Mouse (Mus musculus) frontal cortex, adult (tissue): Measurements from ENCODE around the gene Nacc2.

Source experiments
- ATAC-seq: cut with Nextera tagmentation; 2 replicates; pipeline ENCODE4 v1.9.2; 2017; ENCODE audit warnings: mild to moderate bottlenecking, moderate library complexity, mixed read lengths; ENCODE audit not compliant: low TSS enrichment

Gene Nacc2

GRCm38 (mm10) chr2:26099851-26100250, 23.2 kb downstream of the Nacc2 start:
- ATAC-seq: no peak

DNA sequence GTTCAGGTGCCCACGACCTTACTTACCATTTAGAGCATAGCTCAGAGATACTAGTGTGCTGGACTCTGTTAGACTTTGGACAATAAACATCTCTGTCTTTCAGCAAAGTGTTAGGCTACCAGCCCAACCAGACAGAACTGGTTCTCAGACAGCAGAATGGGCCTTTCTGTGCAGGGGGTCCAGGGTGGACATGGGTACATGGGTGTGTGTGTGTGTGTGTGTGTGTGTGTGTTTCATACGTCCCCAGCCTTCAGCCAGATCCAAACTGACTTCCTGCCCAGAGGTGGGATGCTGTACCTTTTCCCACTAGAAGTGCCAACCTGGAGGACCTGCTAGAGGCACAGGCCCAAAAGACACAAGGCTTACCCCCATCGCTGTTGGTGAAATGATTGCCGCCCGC, 23.8 kb downstream of the Nacc2 start:
- no peak for ATAC-seq

DNA sequence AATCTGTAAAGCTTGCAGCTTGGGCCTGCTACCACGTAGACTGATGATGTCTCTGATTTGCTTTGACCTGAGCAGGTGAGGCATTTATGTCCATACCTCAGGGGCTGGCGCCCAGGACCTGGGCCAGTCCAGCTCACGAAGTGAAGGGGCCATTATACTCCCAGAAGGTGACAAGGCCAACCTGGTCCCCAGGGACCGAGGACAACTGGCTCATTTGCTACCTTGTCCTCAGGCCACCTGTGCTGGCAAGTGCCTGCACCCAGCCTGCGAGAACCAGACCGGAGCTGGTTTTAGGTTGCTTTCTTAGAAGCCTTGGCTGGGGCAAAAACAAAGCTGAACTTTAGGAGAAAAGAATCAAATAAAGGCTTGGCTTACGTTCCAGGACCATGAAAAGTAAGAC, 29.1 kb downstream of the Nacc2 start:
- ATAC-seq: no peak

DNA sequence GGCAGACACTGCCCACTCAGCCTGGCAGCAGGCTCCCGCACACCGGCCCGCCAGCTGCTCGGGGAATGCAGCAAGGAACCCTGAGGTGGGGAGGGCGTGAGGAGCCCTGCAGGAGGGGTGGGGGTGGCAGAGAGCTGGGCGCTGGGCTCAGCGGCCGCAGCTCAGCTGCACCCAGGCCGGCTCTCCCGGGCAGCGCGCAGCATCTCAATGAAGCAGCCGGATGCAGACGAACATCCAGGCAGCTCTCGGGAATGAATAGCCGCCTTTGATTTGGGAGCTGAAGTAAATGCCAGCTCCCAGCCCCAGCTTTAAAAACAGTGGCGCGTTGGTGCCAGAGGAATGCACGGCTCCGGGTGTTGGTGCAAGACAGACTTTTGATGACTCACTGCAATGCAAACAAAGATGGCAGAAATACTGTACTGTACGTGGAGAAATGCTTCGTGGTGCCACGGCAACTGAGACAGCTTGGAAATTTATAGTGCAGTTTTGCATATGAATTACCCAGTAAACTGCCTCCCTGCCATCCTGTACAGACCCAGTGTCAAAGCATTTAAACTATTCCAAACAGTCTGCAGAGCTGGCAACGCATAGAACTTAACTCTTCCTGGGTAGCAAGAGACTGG, 31.1 kb downstream of the Nacc2 start:
- ATAC-seq: peak; percentile 85

- peak; percentile 45 for ATAC-seq
These were observed 31.9 kb downstream of the Nacc2 start for GRCm38 (mm10) chr2:26090876-26091770.

- no peak for ATAC-seq
These were observed 34.0 kb downstream of the Nacc2 start for GRCm38 (mm10) chr2:26089005-26089404.

GRCm38 (mm10) chr2:26086926-26087600, 36.0 kb downstream of the Nacc2 start:
- ATAC-seq: no peak

DNA sequence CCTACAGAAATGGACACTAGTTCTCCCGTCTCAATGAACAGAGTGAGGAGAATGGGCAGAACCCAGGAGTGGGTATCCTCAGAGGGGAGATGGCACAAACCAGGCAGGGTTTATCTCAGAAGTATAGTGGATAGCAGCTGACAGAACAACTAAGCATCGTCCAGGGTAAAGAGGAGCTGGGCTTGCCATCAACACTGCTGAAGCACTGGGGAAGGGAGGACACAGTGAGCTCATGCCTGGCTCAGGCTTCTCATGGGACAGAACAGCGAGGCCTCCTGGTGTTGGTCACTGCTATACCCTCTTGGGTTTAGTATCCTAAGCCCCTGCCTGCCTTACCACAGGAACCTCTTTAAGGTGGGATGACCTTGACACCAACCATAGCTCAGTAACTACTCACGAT, 36.5 kb downstream of the Nacc2 start:
- ATAC-seq: no peak

DNA sequence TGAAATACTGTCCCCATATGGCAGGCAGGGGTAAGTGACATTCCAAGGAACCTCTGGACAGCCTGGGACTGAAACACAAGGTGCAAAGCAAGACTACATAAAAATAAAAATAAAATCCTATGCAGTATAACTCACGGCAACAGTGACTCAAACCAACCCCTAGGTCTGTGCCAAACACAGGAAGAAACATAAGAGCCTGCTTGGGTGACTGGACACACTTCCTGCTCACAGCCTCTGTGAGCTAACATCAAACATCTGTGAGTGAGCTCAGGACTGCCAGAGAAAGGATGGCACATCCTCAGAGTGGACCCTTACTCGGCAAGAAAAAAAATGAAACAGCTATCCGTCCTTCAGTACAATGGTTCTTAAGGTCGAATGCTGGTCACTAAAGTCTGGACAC, 40.1 kb downstream of the Nacc2 start:
- no peak for ATAC-seq

DNA sequence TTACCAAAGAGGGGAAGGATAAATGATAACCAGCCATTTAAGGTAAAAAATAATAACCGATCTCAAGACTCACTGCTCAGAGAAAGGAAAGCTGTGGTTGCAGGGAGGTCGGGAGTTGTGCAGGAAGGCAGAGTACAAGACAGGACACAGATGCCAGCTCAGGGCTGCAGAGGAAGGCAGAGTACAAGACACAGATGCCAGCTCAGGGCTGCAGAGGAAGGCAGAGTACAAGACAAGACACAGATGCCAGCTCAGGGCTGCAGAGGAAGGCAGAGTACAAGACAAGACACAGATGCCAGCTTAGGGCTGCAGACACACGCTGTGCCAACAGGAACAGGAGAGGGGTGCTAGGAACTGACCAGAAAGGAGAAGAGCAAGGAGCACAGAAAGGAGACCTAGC, 42.2 kb downstream of the Nacc2 start:
- no peak for ATAC-seq

DNA sequence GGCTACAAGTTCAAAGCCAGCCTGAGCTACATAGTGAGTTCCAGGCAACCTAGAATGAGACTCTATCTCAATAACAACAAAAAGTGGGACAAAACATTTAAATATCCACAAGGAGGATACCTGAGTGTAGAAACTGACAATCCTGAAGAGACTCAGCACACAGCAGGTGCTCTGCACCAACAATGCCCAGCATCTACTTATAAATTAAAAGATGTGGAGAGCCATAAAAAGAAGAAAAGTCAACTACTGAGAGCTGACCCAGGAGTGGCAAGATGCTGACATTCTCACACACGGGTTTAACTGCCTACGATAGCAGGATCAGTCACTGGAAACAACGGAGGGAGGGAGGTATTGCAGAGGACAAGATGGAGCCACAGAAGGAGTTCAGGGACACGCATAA, 43.6 kb downstream of the Nacc2 start:
- no peak for ATAC-seq

GRCm38 (mm10) chr2:26077068-26077467, 46.0 kb downstream of the Nacc2 start:
- no peak for ATAC-seq

DNA sequence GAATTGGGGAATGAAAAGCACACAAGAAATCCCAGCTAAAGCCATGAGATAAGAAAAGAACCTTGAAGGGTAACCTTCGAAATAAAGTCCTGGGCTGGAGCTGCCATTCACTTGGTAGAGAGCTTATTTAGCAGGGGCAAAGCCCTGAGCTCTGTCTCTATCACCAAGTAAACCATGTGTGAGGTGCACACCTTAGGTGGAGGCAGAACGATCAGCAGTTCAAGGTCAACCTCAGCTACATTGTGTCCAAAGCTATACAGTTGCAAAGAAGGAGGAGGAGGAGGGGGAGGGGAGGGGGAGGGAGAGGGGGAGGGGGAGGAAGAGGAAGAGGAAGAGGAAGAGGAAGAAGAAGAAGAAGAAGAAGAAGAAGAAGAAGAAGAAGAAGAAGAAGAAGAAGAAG, 46.9 kb downstream of the Nacc2 start:
- no peak for ATAC-seq

GRCm38 (mm10) chr2:26074551-26074950, 48.5 kb downstream of the Nacc2 start:
- no peak for ATAC-seq

GRCm38 (mm10) chr2:26068592-26068991, 54.4 kb downstream of the Nacc2 start:
- ATAC-seq: peak; percentile 28; the same call in 1 of the 2 replicates

DNA sequence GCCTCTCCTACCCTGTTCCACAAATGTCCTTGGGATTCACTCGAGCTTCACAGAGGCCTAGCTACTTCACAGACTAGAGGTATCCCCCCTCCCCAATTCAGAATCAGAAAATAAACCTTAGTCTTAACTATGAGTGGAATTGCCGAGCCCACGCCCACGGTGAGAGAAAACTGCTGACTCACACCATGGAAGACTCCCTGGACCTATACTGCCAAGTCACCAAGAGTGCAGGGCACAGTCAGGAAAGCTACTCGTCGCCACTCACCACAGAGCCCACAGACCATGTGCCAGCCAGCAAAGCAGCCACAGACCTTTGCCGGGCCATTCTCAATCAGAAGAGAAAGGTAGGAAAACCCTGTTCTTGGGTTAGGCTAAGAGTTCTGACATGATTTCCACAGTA, 54.8 kb downstream of the Nacc2 start:
- no peak for ATAC-seq

GRCm38 (mm10) chr2:26066527-26066926, 56.5 kb downstream of the Nacc2 start:
- peak; percentile 79 for ATAC-seq

- no peak for ATAC-seq
These were observed 60.1 kb downstream of the Nacc2 start for GRCm38 (mm10) chr2:26062742-26063427.

- no peak for ATAC-seq
These were observed 60.8 kb downstream of the Nacc2 start for GRCm38 (mm10) chr2:26062241-26062640.

- ATAC-seq: peak; percentile 66; the same call in 1 of the 2 replicates
These were observed 61.9 kb downstream of the Nacc2 start for GRCm38 (mm10) chr2:26061018-26061666.

- no peak for ATAC-seq
These were observed 66.0 kb downstream of the Nacc2 start for GRCm38 (mm10) chr2:26057053-26057452.

DNA sequence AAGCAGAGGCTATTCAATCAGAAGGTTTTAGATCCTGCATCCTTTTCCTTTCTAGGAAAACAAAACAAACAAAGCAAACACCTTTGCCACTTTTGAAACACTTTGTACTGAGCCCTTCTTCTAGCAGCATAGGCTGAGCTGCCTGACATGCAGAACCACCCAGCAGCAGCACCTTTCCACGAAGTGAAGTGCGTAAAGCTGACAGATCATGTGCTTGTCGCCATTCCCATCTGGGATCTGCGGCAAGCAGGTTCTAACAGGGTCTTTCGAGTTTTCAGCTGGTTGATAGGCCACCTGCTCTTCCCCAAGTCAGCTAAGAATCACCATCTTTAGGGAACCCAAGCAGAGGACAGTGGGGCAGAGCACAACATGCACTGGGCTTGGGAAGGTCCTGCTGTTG, 66.8 kb downstream of the Nacc2 start:
- ATAC-seq: no peak
